Mouse (Mus musculus) T-helper 17 cell (primary cell): Measurements from ENCODE around the gene Atl1.

Experiments
- in situ Hi-C, 2 experiments: fragments of 300-600 bp; cut with MboI, MseI; formaldehyde crosslinking; loops; 1 replicate in 1 of 2; 2 replicates in 1 of 2; pipeline ENCODE4 v1.15.1; 2025; ENCODE audit warnings: high pct_unique_total_duplicates in 2 of 2

The Atl1 gene

DNA sequence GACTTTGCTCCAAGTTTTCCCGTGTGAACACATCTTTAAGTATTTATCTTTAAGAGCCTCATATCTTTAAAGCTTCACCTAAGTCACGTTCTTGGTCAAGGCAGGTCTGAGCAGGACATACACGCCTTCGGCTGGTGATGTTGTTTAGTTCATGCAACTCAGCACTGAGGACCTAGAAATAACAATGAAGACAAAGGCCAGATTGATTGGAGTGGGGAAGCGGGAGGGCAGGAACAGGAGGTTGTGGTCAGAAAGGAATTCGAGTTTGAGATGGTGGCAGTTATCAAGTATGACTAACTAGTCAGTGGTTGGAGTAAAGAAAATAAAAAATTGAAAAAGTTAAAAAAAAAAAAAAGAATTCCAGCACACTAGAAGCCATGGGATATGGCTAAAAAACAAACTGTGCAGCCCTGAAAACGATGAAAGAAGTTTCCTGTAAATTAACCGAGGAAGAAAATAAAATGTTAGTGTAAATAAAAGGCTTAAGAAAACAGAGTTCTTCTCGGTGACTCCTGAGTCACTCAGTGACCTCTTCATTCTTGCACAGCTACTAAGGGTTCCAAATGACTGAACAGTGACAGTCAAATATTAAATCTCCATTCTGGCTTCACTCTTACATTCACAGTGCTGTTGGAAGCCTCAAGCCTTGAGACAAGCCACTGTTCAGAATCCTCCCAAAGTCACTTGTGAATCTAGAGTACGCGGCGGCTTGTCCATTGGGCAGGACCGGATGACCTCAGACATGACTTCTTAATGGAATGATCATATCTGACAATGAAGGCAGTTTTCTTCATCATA is 106.0 kb downstream of the Atl1 start:
- in situ Hi-C loops: no loop called here

- in situ Hi-C loops: no loop called here
Observed at GRCm38 (mm10) chr12:70005103-70005502, 112.7 kb downstream of the Atl1 start.

DNA sequence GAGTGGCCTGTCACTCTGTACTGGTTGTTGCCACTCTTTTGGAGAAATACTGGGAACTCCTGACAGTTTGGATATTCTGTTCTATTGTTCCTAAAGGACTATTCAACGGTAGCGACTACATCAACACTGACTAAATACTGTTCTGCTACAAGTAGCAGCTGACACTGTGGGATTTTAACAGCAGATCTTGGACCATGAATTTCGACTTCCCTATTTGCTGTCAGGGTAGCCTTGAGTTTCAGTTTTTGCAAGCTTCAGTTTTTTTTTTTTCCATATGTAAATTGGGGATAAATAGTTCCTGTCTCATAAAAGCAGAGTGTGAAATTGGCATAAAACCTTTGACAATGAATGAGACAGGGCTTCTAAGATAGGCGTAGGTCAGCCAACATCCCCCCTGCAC is 117.9 kb downstream of the Atl1 start:
- in situ Hi-C loops: no loop called here

GRCm38 (mm10) chr12:70011681-70012080 is 119.3 kb downstream of the Atl1 start:
- in situ Hi-C loops: no loop called here

DNA sequence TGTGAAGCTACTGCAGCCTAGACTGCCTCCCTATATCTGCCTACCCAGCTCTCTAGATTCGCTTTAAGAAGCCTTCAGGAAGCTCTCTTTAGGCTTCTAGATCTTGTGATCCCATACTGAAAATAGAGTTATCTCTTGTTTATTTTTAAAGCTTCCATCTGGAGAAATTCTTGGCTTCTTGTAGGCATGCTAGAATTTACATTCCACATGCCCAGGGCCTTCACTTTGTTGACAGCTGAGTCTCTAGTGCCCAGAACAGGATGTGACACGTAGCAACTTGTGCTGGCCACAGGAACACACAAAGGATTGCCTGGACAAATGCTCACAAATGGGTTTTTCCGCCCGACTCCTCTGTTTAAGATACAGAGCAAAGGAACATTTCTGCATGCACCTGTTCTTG is 123.5 kb downstream of the Atl1 start:
- in situ Hi-C loops: no loop called here
